Mouse (Mus musculus): Measurements from ENCODE around the gene Srsf3.
"Not testable (repeated sequence)": the region's sequence is repeated elsewhere in the genome, so short reads cannot be mapped to it uniquely, and the experiment has no call there.

The Srsf3 gene

GRCm38 (mm10) chr17:29063988-29064285 is 31.5 kb downstream of the Srsf3 start:
- DNase-seq (ENCODE audit: low spot score) = no peak

GRCm38 (mm10) chr17:29065245-29065940 is 33.0 kb downstream of the Srsf3 start:
- no peak for DNase-seq (ENCODE audit: low spot score)

- DNase-seq (ENCODE audit: low spot score) = no peak
These were observed 33.5 kb downstream of the Srsf3 start for GRCm38 (mm10) chr17:29065971-29066370.

- DNase-seq (ENCODE audit: low spot score) = not testable (repeated sequence)
These were observed 35.0 kb downstream of the Srsf3 start for GRCm38 (mm10) chr17:29067416-29067815.

GRCm38 (mm10) chr17:29067847-29068246 is 35.4 kb downstream of the Srsf3 start:
- DNase-seq (ENCODE audit: low spot score) = no peak

- no peak for DNase-seq (ENCODE audit: low spot score)
These were observed 36.6 kb downstream of the Srsf3 start for GRCm38 (mm10) chr17:29069063-29069462.

- no peak for DNase-seq (ENCODE audit: low spot score)
These were observed 39.4 kb downstream of the Srsf3 start for GRCm38 (mm10) chr17:29071820-29072219.

- DNase-seq (ENCODE audit: low spot score) = no peak
These were observed 40.4 kb downstream of the Srsf3 start for GRCm38 (mm10) chr17:29072701-29073307.

- no peak for DNase-seq (ENCODE audit: low spot score)
These were observed 40.9 kb downstream of the Srsf3 start for GRCm38 (mm10) chr17:29073313-29073712.

- no peak for DNase-seq (ENCODE audit: low spot score)
These were observed 41.7 kb downstream of the Srsf3 start for GRCm38 (mm10) chr17:29074085-29074484.

GRCm38 (mm10) chr17:29076235-29076634 is 43.8 kb downstream of the Srsf3 start:
- no peak for DNase-seq (ENCODE audit: low spot score)

- no peak for DNase-seq (ENCODE audit: low spot score)
These were observed 45.5 kb downstream of the Srsf3 start for GRCm38 (mm10) chr17:29077786-29078509.

GRCm38 (mm10) chr17:29078519-29079383 is 46.3 kb downstream of the Srsf3 start:
- no peak for DNase-seq (ENCODE audit: low spot score)

GRCm38 (mm10) chr17:29080758-29081617 is 48.6 kb downstream of the Srsf3 start:
- no peak for DNase-seq (ENCODE audit: low spot score)

- no peak for DNase-seq (ENCODE audit: low spot score)
These were observed 49.4 kb downstream of the Srsf3 start for GRCm38 (mm10) chr17:29081618-29082381.

GRCm38 (mm10) chr17:29083586-29083985 is 51.2 kb downstream of the Srsf3 start:
- no peak for DNase-seq (ENCODE audit: low spot score)

GRCm38 (mm10) chr17:29084656-29085055 is 52.2 kb downstream of the Srsf3 start:
- no peak for DNase-seq (ENCODE audit: low spot score)

- no peak for DNase-seq (ENCODE audit: low spot score)
These were observed 52.8 kb downstream of the Srsf3 start for GRCm38 (mm10) chr17:29085266-29085665.

- no peak for DNase-seq (ENCODE audit: low spot score)
These were observed 54.5 kb downstream of the Srsf3 start for GRCm38 (mm10) chr17:29086916-29087315.

- no peak for DNase-seq (ENCODE audit: low spot score)
These were observed 58.3 kb downstream of the Srsf3 start, which contains the start of gene Cdkn1a for GRCm38 (mm10) chr17:29090776-29091175. Gene Cdkn1a, plus strand, starts transcription at chr17:29090976.
